Mouse (Mus musculus) liver, embryonic 15.5 days (tissue): ENCODE results near the gene Commd6. TPM values are rescaled to one million over a fixed set of nuclear protein-coding genes. Genes with fewer than 3 reads are reported as not detected.

Experiments used
- ATAC-seq: fragments of 200-750 bp; cut with Nextera tagmentation; 2 replicates; pipeline ENCODE4 v1.8.0; 2017; ENCODE audit warnings: moderate number of reproducible peaks, mild to moderate bottlenecking, moderate library complexity; ENCODE audit not compliant: insufficient read depth
- H3K27ac ChIP-seq: fragments of 300-500 bp; sonication (generic); replicated peaks from 2 replicates; pipeline ENCODE4 v1.5.1; 2015; ENCODE audit warnings: mild to moderate bottlenecking, inconsistent platforms
- H3K27me3 ChIP-seq: fragments of 300-500 bp; sonication (generic); 2 replicates; pipeline ENCODE4 v1.6.1; 2015; ENCODE audit warnings: mild to moderate bottlenecking, inconsistent platforms
- H3K36me3 ChIP-seq: fragments of 300-500 bp; sonication (generic); replicated peaks from 2 replicates; pipeline ENCODE4 v1.6.1; 2015; ENCODE audit warnings: moderate library complexity, mild to moderate bottlenecking, inconsistent platforms
- H3K4me1 ChIP-seq: fragments of 300-500 bp; sonication (generic); replicated peaks from 2 replicates; pipeline ENCODE4 v1.6.1; 2015; ENCODE audit warnings: inconsistent platforms
- H3K4me2 ChIP-seq: fragments of 300-500 bp; sonication (generic); 2 replicates; pipeline ENCODE4 v1.6.1; 2015; ENCODE audit warnings: moderate library complexity, mild to moderate bottlenecking, inconsistent platforms
- H3K4me3 ChIP-seq: fragments of 300-500 bp; sonication (generic); replicated peaks from 2 replicates; pipeline ENCODE4 v1.5.1; 2015; ENCODE audit warnings: mild to moderate bottlenecking, inconsistent platforms
- H3K9ac ChIP-seq: fragments of 300-500 bp; sonication (generic); 2 replicates; pipeline ENCODE4 v1.6.1; 2015; ENCODE audit warnings: moderate library complexity, mild to moderate bottlenecking, inconsistent platforms
- H3K9me3 ChIP-seq: fragments of 300-500 bp; sonication (generic); replicated peaks from 2 replicates; pipeline ENCODE4 v1.6.1; 2016; ENCODE audit warnings: inconsistent platforms
- WGBS: fragments of 180-500 bp; shearing (Covaris S2); methylation state at CpG from one replicate; pipeline ENCODE4 v1.1.7; 2015; ENCODE audit warnings: mixed read lengths; ENCODE audit not compliant: insufficient replicate concordance; 5-methylcytosine and 5-hydroxymethylcytosine counted together
- polyA plus RNA-seq: library from polyadenylated mRNA; unstranded; fragments of >200 nt; fragmentation: Nextera tagmentation; extraction: Ambion mirVana; gene quantifications from 2 replicates; pipeline ENCODE4 v1.2.1, GENCODE M21; 2015

The Commd6 gene
- polyA plus RNA-seq, 1 experiment from 2014 or later = 42.9 TPM

- Histone ChIP-seq H3K9ac (peak within 1 kb of the TSS; percentile 87), H3K9me3 (no peaks in the 10 kb centered on the region), H3K4me2 (peak within 1 kb of the TSS; percentile 97), H3K36me3 (no peaks in the 10 kb centered on the region), H3K27ac (peak within 1 kb of the TSS; percentile 53), H3K4me3 (peak within 1 kb of the TSS; percentile 91), H3K27me3 (no peaks in the 10 kb centered on the region), H3K4me1 (peaks cover 18% of the 10 kb centered on the region)
- under 1% methylated on average over 78 of the region's 81 CpGs for WGBS
- ATAC-seq = peak; percentile 90
Observed at GRCm38 (mm10) chr14:101653581-101654525, 13.4 kb upstream of the Commd6 start, which contains the start of gene Uchl3. Gene Uchl3 (plus strand): TSS chr14:101653967.

- Histone ChIP-seq H3K27ac (no peak overlapping the region), H3K4me1 (peaks cover 18% of the 10 kb centered on the region), H3K4me2 (no peak overlapping the region), H3K4me3 (no peak overlapping the region), H3K36me3 (no peaks in the 10 kb centered on the region), H3K9me3 (no peaks in the 10 kb centered on the region), H3K27me3 (no peaks in the 10 kb centered on the region), H3K9ac (no peak overlapping the region)
- 76% methylated on average over 6 of the region's 6 CpGs for WGBS
- no peak for ATAC-seq
Observed at GRCm38 (mm10) chr14:101652571-101652970, 12.1 kb upstream of the Commd6 start.

GRCm38 (mm10) chr14:101650551-101650950 is 10.1 kb upstream of the Commd6 start:
- no peaks in the 10 kb centered on the region for H3K27me3 ChIP-seq
- ATAC-seq = no peak
- H3K4me2 ChIP-seq = no peak overlapping the region
- peaks cover 18% of the 10 kb centered on the region for H3K4me1 ChIP-seq
- no peak overlapping the region for H3K27ac ChIP-seq
- no peaks in the 10 kb centered on the region for H3K36me3 ChIP-seq
- no peak overlapping the region for H3K9ac ChIP-seq
- 63% methylated on average over 4 of the region's 4 CpGs for WGBS
- H3K4me3 ChIP-seq = no peak overlapping the region
- no peaks in the 10 kb centered on the region for H3K9me3 ChIP-seq

- H3K4me2 ChIP-seq = no peak overlapping the region
- WGBS = 75% methylated on average over 1 of the region's 1 CpGs
- no peak overlapping the region for H3K9ac ChIP-seq
- H3K27ac ChIP-seq = no peak overlapping the region
- H3K4me3 ChIP-seq = no peak overlapping the region
- H3K36me3 ChIP-seq = no peaks in the 10 kb centered on the region
- no peaks in the 10 kb centered on the region for H3K27me3 ChIP-seq
- H3K9me3 ChIP-seq = no peaks in the 10 kb centered on the region
- ATAC-seq = no peak
- peaks cover 3% of the 10 kb centered on the region for H3K4me1 ChIP-seq
Observed at GRCm38 (mm10) chr14:101644948-101645347, 4.5 kb upstream of the Commd6 start.

GRCm38 (mm10) chr14:101637381-101637780 is 3.1 kb downstream of the Commd6 start:
- H3K9me3 ChIP-seq = no peaks in the 10 kb centered on the region
- H3K9ac ChIP-seq = no peak overlapping the region
- no peak for ATAC-seq
- 79% methylated on average over 6 of the region's 6 CpGs for WGBS
- no peak overlapping the region for H3K4me3 ChIP-seq
- H3K36me3 ChIP-seq = peaks cover 10% of the 10 kb centered on the region; the same call in 1 of the 2 replicates
- H3K4me2 ChIP-seq = no peak overlapping the region
- H3K4me1 ChIP-seq = peaks cover 17% of the 10 kb centered on the region
- no peak overlapping the region for H3K27ac ChIP-seq
- no peaks in the 10 kb centered on the region for H3K27me3 ChIP-seq

- H3K27me3 ChIP-seq = no peaks in the 10 kb centered on the region
- peaks cover 17% of the 10 kb centered on the region for H3K4me1 ChIP-seq
- no peak overlapping the region for H3K4me3 ChIP-seq
- no peak for ATAC-seq
- no peaks in the 10 kb centered on the region for H3K9me3 ChIP-seq
- peaks cover 11% of the 10 kb centered on the region; the same call in 1 of the 2 replicates for H3K36me3 ChIP-seq
- no peak overlapping the region for H3K27ac ChIP-seq
- 79% methylated on average over 1 of the region's 1 CpGs for WGBS
- no peak overlapping the region for H3K9ac ChIP-seq
- H3K4me2 ChIP-seq = no peak overlapping the region
Observed at GRCm38 (mm10) chr14:101635765-101636164, 4.7 kb downstream of the Commd6 start.

- 62% methylated on average over 2 of the region's 2 CpGs for WGBS
- ATAC-seq = no peak
- Histone ChIP-seq H3K4me3 (no peak overlapping the region), H3K9me3 (no peaks in the 10 kb centered on the region), H3K27ac (no peak overlapping the region), H3K9ac (no peak overlapping the region), H3K4me1 (no peaks in the 10 kb centered on the region), H3K4me2 (no peak overlapping the region), H3K27me3 (no peaks in the 10 kb centered on the region), H3K36me3 (peaks cover 11% of the 10 kb centered on the region; the same call in 1 of the 2 replicates)
Observed at GRCm38 (mm10) chr14:101630548-101630947, 9.9 kb downstream of the Commd6 start.

GRCm38 (mm10) chr14:101617680-101618079 is 22.8 kb downstream of the Commd6 start:
- Histone ChIP-seq H3K9ac (no peak overlapping the region), H3K27me3 (no peaks in the 10 kb centered on the region; the same call in 1 of the 2 replicates), H3K9me3 (no peaks in the 10 kb centered on the region), H3K27ac (no peak overlapping the region), H3K4me2 (no peak overlapping the region), H3K4me3 (no peak overlapping the region), H3K36me3 (no peaks in the 10 kb centered on the region), H3K4me1 (no peaks in the 10 kb centered on the region)
- no peak for ATAC-seq
- 64% methylated on average over 5 of the region's 5 CpGs for WGBS

GRCm38 (mm10) chr14:101616178-101616577 is 24.3 kb downstream of the Commd6 start:
- H3K9me3 ChIP-seq = no peaks in the 10 kb centered on the region
- no peak overlapping the region for H3K9ac ChIP-seq
- 28% methylated on average over 9 of the region's 9 CpGs for WGBS
- H3K27ac ChIP-seq = no peak overlapping the region
- H3K4me2 ChIP-seq = no peak overlapping the region
- no peaks in the 10 kb centered on the region; the same call in 1 of the 2 replicates for H3K27me3 ChIP-seq
- H3K4me3 ChIP-seq = no peak overlapping the region
- H3K4me1 ChIP-seq = no peaks in the 10 kb centered on the region
- no peaks in the 10 kb centered on the region for H3K36me3 ChIP-seq
- no peak for ATAC-seq

GRCm38 (mm10) chr14:101613206-101613605 is 27.3 kb downstream of the Commd6 start:
- H3K27me3 ChIP-seq = peaks cover 14% of the 10 kb centered on the region
- no peaks in the 10 kb centered on the region for H3K9me3 ChIP-seq
- no peak overlapping the region for H3K4me2 ChIP-seq
- no peak overlapping the region for H3K9ac ChIP-seq
- no peaks in the 10 kb centered on the region for H3K36me3 ChIP-seq
- H3K27ac ChIP-seq = no peak overlapping the region
- WGBS = 47% methylated on average over 1 of the region's 1 CpGs
- H3K4me3 ChIP-seq = no peak overlapping the region
- ATAC-seq = no peak
- H3K4me1 ChIP-seq = 0 out of 2 replicates have a peak, but pooled peaks cover 3% of the 10 kb centered on the region

GRCm38 (mm10) chr14:101610701-101611100 is 29.8 kb downstream of the Commd6 start:
- peaks cover 29% of the 10 kb centered on the region for H3K27me3 ChIP-seq
- no peaks in the 10 kb centered on the region for H3K9me3 ChIP-seq
- peaks cover 8% of the 10 kb centered on the region; the same call in 1 of the 2 replicates for H3K4me1 ChIP-seq
- H3K36me3 ChIP-seq = no peaks in the 10 kb centered on the region
- no peak overlapping the region for H3K4me2 ChIP-seq
- H3K4me3 ChIP-seq = no peak overlapping the region
- 68% methylated on average over 10 of the region's 10 CpGs for WGBS
- H3K27ac ChIP-seq = no peak overlapping the region
- ATAC-seq = no peak
- H3K9ac ChIP-seq = no peak overlapping the region
